Mouse (Mus musculus): ENCODE measurements at regions not wholly inside any gene's neighbourhood (a gene's known extent, or its start where the extent isn't known, plus 50 kb on each side); places are given as distances from the start of the nearest gene placed in this dataset.

DNA sequence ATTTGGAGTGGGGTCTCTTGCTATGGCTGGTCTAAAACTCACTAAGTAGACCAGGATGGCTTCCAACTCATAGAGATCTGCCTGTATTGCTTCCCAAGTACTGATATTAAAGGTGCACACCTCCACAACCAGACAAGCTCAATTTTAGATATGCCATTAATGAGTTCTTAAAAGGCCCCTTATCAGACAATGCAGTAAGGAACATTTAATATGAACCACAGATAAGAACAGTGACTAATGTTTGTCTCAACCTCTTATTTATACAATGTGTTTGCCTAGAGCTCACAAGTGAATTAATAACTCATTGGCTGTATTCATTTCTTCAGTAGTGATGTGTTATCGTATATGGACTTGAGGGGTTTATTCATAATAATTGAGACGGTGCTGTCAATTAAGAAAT is 234.7 kb downstream of the Gm11361 start:
- H3K9me3 ChIP-seq = no peaks in the 10 kb centered on the region
- no peak overlapping the region for H3K4me3 ChIP-seq
- H3K9ac ChIP-seq = no peak overlapping the region
- no peaks in the 10 kb centered on the region for H3K36me3 ChIP-seq
- no peaks in the 10 kb centered on the region for H3K27me3 ChIP-seq
- no peak for ATAC-seq (ENCODE audit: insufficient number of reproducible peaks, low FRiP score, low TSS enrichment, low read depth)
- 0 out of 2 replicates have a peak, but pooled peaks cover 2% of the 10 kb centered on the region for H3K4me1 ChIP-seq
- 90% methylated on average over 2 of the region's 2 CpGs for WGBS
- H3K4me2 ChIP-seq = no peak overlapping the region
- no peak overlapping the region for H3K27ac ChIP-seq

DNA sequence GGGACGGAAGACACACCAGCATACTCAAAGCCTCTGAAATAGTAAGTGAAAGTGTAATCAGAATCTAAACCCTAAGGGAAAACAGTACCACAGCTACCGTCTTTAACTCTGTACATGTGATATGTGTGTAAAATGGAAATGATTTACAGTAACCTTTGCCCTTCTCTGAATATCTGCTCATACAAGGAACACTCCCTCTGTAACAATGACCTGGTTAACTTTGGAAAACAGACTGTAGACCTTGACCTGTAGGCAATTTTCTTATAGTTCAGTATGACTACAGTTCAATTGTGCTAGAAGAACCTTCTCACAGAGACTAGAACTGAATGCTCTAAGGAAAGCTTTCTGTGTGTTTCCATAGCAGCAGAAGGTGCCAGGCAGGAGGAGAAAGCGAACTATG is 226.4 kb downstream of the Gm11361 start:
- H3K4me1 ChIP-seq = no peaks in the 10 kb centered on the region
- H3K9me3 ChIP-seq = no peaks in the 10 kb centered on the region
- H3K4me2 ChIP-seq = no peak overlapping the region
- H3K9ac ChIP-seq = no peak overlapping the region
- 77% methylated on average over 3 of the region's 3 CpGs for WGBS
- no peak overlapping the region for H3K4me3 ChIP-seq
- H3K36me3 ChIP-seq = no peaks in the 10 kb centered on the region
- no peak for ATAC-seq (ENCODE audit: insufficient number of reproducible peaks, low FRiP score, low TSS enrichment, low read depth)
- H3K27ac ChIP-seq = no peak overlapping the region
- no peaks in the 10 kb centered on the region for H3K27me3 ChIP-seq

DNA sequence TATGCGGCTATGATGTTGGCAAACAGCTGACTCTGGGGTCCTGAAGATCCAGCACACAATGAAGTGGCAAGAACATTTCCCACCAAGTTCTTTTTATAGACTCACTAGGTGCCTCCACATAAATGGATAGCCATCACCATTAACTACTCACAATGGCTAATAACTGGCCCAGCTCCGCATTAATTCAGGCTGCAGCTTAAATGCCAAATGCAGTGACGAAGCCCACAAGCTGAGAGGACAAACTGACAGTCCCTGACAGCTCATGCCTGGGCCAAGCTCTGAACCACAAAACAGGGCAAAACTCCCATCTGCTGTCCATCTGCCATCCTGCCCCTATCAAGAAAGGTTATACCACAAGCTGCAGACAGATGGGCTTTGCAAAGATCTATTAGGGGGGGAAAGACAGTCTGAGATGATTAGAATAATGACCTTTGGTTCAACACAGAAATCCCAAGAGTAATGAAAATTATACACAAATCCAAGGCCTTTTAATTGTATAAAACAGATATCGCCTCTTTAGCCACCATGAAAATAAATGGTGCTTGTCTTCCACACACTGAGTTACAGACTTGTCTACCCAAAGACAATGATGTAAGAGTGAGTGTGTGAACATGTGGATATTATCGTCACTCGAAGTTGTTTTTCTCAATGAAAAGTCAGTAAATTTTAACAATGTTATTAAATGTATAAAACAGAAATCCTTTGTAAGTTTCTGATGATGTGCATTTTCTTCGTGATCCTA is 224.1 kb downstream of the Gm11361 start:
- 64% methylated on average over 7 of the region's 7 CpGs for WGBS
- H3K36me3 ChIP-seq = peaks cover 3% of the 10 kb centered on the region; the same call in 1 of the 2 replicates
- no peak for ATAC-seq (ENCODE audit: insufficient number of reproducible peaks, low FRiP score, low TSS enrichment, low read depth)
- no peaks in the 10 kb centered on the region for H3K27me3 ChIP-seq
- no peak overlapping the region for H3K4me2 ChIP-seq
- no peak overlapping the region for H3K4me3 ChIP-seq
- H3K9ac ChIP-seq = no peak overlapping the region
- no peaks in the 10 kb centered on the region for H3K4me1 ChIP-seq
- H3K27ac ChIP-seq = no peak overlapping the region
- no peaks in the 10 kb centered on the region for H3K9me3 ChIP-seq

DNA sequence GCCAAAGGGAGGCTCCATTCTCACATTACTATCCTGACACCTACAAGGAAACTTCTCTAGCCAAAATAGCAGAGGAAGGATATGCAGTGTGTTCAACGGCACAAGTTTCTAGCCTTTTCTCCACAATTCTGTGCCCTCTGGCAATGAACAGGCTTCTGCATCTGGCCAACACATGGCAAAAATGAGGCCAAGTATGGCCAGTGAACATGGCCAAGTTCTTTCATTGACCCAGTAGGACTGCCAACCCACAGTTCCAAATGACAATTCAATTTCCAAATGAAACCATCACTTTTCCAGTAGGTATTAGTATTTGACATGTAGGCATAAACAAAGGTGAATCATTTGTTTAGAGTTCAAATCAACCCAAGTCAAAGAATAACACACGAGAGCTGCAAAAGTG is 208.8 kb downstream of the Gm11361 start:
- no peak overlapping the region for H3K27ac ChIP-seq
- no peak overlapping the region for H3K9ac ChIP-seq
- no peaks in the 10 kb centered on the region for H3K27me3 ChIP-seq
- no peaks in the 10 kb centered on the region for H3K4me1 ChIP-seq
- no peaks in the 10 kb centered on the region for H3K9me3 ChIP-seq
- 69% methylated on average over 2 of the region's 2 CpGs for WGBS
- no peaks in the 10 kb centered on the region for H3K36me3 ChIP-seq
- no peak overlapping the region for H3K4me2 ChIP-seq
- H3K4me3 ChIP-seq = no peak overlapping the region
- ATAC-seq (ENCODE audit: insufficient number of reproducible peaks, low FRiP score, low TSS enrichment, low read depth) = no peak

DNA sequence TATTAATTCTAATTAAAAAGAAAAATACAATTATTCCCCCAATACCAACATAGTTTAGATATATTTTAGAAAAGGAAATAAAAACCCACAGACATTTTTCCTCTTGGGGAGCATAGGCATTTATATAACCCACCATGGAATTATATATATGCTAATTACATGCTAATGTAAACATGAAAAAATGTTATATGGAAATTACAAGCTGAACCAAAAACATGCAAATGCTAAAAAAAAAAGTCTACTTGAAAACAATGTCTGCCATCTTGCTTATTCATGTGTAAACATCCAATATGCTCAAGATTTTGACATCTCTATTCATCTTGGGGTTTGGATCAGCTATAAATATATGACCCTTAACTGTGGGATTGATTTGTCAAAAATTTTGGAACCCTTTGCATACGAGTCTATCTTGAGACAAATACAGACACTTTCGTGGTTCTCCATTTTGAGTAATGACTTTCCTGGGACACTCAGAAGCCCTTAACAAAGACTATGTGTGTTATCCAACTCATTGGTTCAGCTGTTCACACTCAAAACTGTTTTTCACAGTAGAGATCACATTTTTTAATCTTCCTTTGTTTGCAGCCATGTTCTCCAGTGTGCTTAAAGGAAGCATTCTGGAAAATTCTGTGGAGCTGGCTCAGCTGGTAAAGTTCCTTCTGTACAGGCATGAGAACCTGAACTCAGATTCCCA is 208.0 kb downstream of the Gm11361 start:
- no peak overlapping the region for H3K9ac ChIP-seq
- 75% methylated on average over 2 of the region's 2 CpGs for WGBS
- H3K4me2 ChIP-seq = no peak overlapping the region
- H3K9me3 ChIP-seq = no peaks in the 10 kb centered on the region
- no peaks in the 10 kb centered on the region for H3K27me3 ChIP-seq
- H3K27ac ChIP-seq = no peak overlapping the region
- H3K36me3 ChIP-seq = no peaks in the 10 kb centered on the region
- no peak for ATAC-seq (ENCODE audit: insufficient number of reproducible peaks, low FRiP score, low TSS enrichment, low read depth)
- no peaks in the 10 kb centered on the region for H3K4me1 ChIP-seq
- H3K4me3 ChIP-seq = no peak overlapping the region

DNA sequence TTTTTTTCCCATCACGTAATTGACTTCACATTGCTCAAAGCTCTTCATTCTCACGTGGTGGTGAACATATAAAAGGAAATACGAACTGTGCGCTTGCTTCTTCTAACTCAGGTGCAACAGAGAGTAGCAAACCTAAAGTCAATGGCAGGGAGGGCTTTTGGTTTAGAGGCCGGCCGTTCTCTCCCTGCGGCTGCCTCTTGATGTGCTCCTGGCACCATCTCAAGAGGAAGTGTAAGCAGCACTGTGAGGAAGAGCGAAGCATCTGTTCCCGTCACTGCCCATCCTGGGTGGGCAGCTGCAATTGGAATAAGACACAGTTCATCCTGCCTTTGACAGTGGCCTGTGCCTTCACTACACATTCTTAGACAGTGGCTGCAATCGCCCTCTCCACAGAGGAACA is 204.0 kb downstream of the Gm11361 start:
- Histone ChIP-seq H3K9ac (no peak overlapping the region), H3K27ac (no peak overlapping the region), H3K4me2 (no peak overlapping the region), H3K4me3 (no peak overlapping the region), H3K27me3 (no peaks in the 10 kb centered on the region), H3K4me1 (no peaks in the 10 kb centered on the region), H3K36me3 (no peaks in the 10 kb centered on the region), H3K9me3 (no peaks in the 10 kb centered on the region)
- no peak for ATAC-seq (ENCODE audit: insufficient number of reproducible peaks, low FRiP score, low TSS enrichment, low read depth)
- WGBS = 75% methylated on average over 10 of the region's 10 CpGs

DNA sequence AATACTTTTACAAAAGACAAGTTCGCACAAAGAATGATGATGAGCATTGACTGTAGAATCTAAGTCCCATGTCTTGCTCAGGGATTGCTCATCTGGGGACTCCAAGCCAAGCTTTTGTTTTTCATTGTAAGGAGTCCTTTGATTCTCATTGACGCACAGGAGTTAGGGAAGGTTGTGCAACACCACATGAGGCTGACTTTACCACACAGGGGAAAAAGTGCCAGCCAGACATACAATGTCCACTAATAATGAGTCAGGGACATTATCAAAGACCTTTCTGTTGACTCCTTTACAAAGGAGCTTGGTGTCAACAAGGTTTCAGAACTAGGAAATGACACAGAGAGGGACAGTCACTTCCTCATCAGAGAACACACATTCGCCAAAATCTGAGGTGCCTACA is 200.1 kb downstream of the Gm11361 start:
- no peak for ATAC-seq (ENCODE audit: insufficient number of reproducible peaks, low FRiP score, low TSS enrichment, low read depth)

DNA sequence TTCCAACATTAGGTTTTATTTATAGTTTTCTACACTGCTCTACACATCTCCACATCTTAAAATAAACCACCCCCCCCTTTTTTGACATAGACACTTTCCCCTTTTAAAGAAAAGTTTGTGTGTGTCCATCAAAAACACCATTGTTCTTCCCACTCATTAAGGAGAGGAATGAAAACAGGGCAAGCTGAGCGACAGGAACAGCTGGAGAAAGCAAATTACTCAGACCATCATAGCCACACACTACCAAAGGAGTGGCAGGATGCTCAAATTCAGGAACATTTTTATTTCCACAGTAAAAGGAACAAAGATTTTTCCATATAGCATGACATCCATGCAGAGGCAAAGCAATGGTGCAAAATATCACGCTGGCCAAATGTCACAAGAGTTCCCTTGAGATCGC is 198.6 kb downstream of the Gm11361 start:
- Histone ChIP-seq H3K36me3 (no peaks in the 10 kb centered on the region), H3K4me3 (no peak overlapping the region), H3K9me3 (no peaks in the 10 kb centered on the region), H3K9ac (no peak overlapping the region), H3K27ac (no peak overlapping the region), H3K4me1 (no peaks in the 10 kb centered on the region), H3K27me3 (no peaks in the 10 kb centered on the region), H3K4me2 (no peak overlapping the region)
- WGBS = 82% methylated on average over 3 of the region's 3 CpGs
- no peak for ATAC-seq (ENCODE audit: insufficient number of reproducible peaks, low FRiP score, low TSS enrichment, low read depth)

More for the DNA sequence above, 200.1 kb downstream of the Gm11361 start:
- Histone ChIP-seq H3K27me3 (no peaks in the 10 kb centered on the region), H3K27ac (no peak overlapping the region), H3K9me3 (no peaks in the 10 kb centered on the region), H3K36me3 (no peaks in the 10 kb centered on the region), H3K4me1 (no peaks in the 10 kb centered on the region), H3K4me3 (no peak overlapping the region), H3K4me2 (no peak overlapping the region), H3K9ac (no peak overlapping the region)
- WGBS = 94% methylated on average over 3 of the region's 3 CpGs

DNA sequence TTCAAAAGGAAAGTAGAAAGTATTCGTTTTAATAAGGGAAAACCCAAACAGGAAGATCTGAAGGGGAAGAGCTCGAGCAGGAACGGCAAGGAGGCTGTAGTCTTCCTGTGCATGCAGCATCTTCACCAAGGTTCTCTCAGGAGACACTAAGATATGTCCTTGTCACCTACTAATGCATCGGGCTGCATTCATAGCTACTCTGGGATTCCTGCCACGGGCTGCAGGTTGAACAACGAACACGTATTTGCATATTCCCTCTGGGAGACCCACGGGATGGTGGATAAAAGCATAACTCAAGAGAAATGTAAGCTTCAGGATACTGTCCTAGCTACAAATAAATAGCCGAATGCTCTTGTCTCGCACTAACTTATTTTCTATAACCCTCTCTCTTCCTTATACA is 197.7 kb downstream of the Gm11361 start:
- Histone ChIP-seq H3K9me3 (no peaks in the 10 kb centered on the region), H3K27ac (no peak overlapping the region), H3K36me3 (no peaks in the 10 kb centered on the region), H3K4me1 (no peaks in the 10 kb centered on the region), H3K9ac (no peak overlapping the region), H3K27me3 (no peaks in the 10 kb centered on the region), H3K4me2 (no peak overlapping the region), H3K4me3 (no peak overlapping the region)
- WGBS = 84% methylated on average over 10 of the region's 10 CpGs
- ATAC-seq (ENCODE audit: insufficient number of reproducible peaks, low FRiP score, low TSS enrichment, low read depth) = no peak

DNA sequence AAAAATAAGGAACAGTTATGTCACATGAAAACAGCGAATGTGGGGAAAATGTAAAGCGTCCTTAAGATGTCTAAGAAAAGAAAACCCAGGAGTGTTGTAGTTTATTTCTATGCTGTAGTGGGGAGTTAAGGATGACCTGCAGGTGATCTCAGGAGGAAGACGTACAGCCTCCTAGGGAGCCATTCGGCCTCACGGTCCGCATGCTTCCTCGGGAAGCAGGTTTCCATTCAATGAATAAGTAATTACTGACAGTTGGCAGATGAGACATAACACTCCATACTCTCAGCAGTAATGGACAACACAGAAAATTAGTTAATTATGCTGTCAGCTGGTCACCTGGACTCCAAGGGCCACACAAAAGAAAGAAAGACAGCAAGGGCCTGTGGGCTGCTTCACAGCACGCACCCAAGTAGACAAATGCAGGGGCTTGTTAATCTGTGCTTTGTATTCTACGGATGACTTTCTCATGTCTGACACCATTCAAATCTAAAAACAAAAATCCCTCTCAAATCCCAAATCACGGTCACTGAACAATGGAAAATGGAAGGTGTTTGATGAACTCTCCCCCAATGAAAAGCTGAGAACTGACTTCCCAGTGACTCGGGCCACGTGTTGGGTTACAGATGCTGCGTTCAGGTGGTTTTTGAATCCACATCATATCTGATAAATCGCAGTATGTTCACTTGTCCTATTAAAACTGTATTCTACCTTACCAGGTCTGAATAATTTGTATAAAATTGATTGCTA is 193.5 kb downstream of the Gm11361 start:
- H3K4me1 ChIP-seq = no peaks in the 10 kb centered on the region
- no peaks in the 10 kb centered on the region for H3K27me3 ChIP-seq
- ATAC-seq (ENCODE audit: insufficient number of reproducible peaks, low FRiP score, low TSS enrichment, low read depth) = no peak
- 89% methylated on average over 14 of the region's 14 CpGs for WGBS
- H3K27ac ChIP-seq = no peak overlapping the region
- H3K4me3 ChIP-seq = no peak overlapping the region
- H3K36me3 ChIP-seq = no peaks in the 10 kb centered on the region
- H3K9me3 ChIP-seq = no peaks in the 10 kb centered on the region
- H3K9ac ChIP-seq = no peak overlapping the region
- no peak overlapping the region for H3K4me2 ChIP-seq

DNA sequence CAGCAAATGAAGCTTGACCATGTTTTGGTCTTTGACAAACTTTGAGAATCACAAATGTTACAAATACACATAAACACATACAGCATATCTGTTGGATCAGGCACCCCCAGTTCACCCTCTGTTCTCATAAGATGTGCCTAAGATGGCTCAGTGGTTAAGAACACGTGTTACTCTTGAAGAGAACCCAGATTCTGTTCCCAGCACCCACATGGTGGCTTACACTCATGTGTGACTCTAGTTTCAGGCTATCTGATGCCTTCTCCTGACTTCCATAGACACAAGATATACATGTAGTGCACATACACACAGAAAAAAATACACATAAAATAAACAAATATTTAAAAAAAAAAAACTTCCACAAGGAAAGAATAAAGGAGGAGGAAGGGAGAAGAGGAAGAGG is 191.7 kb downstream of the Gm11361 start:
- no peak for ATAC-seq (ENCODE audit: insufficient number of reproducible peaks, low FRiP score, low TSS enrichment, low read depth)
- WGBS = 84% methylated on average over 1 of the region's 1 CpGs
- Histone ChIP-seq H3K4me2 (no peak overlapping the region), H3K4me3 (no peak overlapping the region), H3K27me3 (no peaks in the 10 kb centered on the region), H3K4me1 (no peaks in the 10 kb centered on the region), H3K9me3 (no peaks in the 10 kb centered on the region), H3K9ac (no peak overlapping the region), H3K36me3 (no peaks in the 10 kb centered on the region), H3K27ac (no peak overlapping the region)

DNA sequence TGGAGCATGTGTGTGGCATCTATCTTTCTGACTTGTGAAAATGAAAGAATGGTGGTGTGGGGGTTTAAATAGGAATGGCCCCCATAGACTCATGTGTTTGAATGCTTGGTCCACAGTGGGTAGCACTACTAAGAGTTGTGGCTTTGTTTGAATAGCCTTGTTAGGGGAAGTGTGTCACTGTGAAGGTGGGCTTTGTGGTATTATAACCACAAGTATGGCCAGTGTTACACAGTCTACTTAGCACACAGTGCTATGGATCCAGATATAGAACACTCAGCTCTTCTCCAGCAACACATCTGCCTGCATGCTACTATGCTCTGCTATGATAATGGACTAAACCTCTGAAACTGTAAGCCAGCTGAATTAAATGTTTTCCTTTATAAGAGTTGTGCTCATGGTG is 184.9 kb downstream of the Gm11361 start:
- no peaks in the 10 kb centered on the region for H3K27me3 ChIP-seq
- H3K9me3 ChIP-seq = no peaks in the 10 kb centered on the region
- H3K9ac ChIP-seq = no peak overlapping the region
- no peak overlapping the region for H3K4me2 ChIP-seq
- H3K36me3 ChIP-seq = no peaks in the 10 kb centered on the region
- no peak overlapping the region for H3K27ac ChIP-seq
- H3K4me1 ChIP-seq = no peaks in the 10 kb centered on the region
- H3K4me3 ChIP-seq = no peak overlapping the region
- ATAC-seq (ENCODE audit: insufficient number of reproducible peaks, low FRiP score, low TSS enrichment, low read depth) = no peak

Data from limb, embryonic 15.5 days (tissue).